Mouse (Mus musculus) bone marrow macrophage, adult 2 months (primary cell): ENCODE measurements at regions not wholly inside any gene's neighbourhood (a gene's known extent, or its start where the extent isn't known, plus 50 kb on each side); places are given as distances from the start of the nearest gene placed in this dataset.

ENCODE experiments used
- CTCF ChIP-seq: IDR thresholded peaks from 2 replicates; pipeline ENCODE4 v1.5.1; 2012; ENCODE audit warnings: low read depth, mild to moderate bottlenecking, low read length, moderate library complexity
- POLR2A ChIP-seq: IDR thresholded peaks from 2 replicates; pipeline ENCODE4 v1.6.1; 2012; ENCODE audit warnings: mild to moderate bottlenecking, low read depth, low read length, borderline replicate concordance

- TF ChIP-seq CTCF = no peak
- TF ChIP-seq POLR2A = no peak
These were observed 158.0 kb downstream of the Auh start for GRCm38 (mm10) chr13:52771518-52771917.
